Mouse (Mus musculus) olfactory bulb, adult 2 months (tissue): ENCODE measurements around the gene Pxdn.

Experiments used
- CTCF ChIP-seq: fragments of 200-500 bp; IDR thresholded peaks from 2 replicates; pipeline ENCODE4 v1.5.1; 2012; ENCODE audit warnings: low read depth, mild to moderate bottlenecking, low read length, moderate library complexity; ENCODE audit not compliant: insufficient read depth
- POLR2A ChIP-seq: fragments of 200-500 bp; IDR thresholded peaks from 2 replicates; pipeline ENCODE4 v1.6.1; 2012; ENCODE audit warnings: mild to moderate bottlenecking, low read depth, low read length, moderate library complexity; ENCODE audit not compliant: insufficient read depth

- TF ChIP-seq CTCF (no peak), POLR2A (no peak)
Measured at GRCm38 (mm10) chr12:29981722-29982293, 44.4 kb downstream of the Pxdn start.
